Mouse (Mus musculus) gastrocnemius, adult 8-10 months (tissue): Measurements from ENCODE around the gene Gm20388. TPM values are rescaled to one million over a fixed set of nuclear protein-coding genes. Genes with fewer than 3 reads are reported as not detected.

Experiments used
- DNase-seq, 2 experiments: peaks; one replicate each; pipeline ENCODE4 v3.0.0; 2022; ENCODE audit warnings: low spot score in 2 of 2
- total RNA-seq, 4 experiments: library from RNA; stranded (reverse); gene quantifications; 2 replicates each; pipeline ENCODE4 v1.2.4; 2022

Gene Gm20388
- total RNA-seq, 4 experiments from 2014 or later: 4.4 to 20.0 (median 7.9) TPM; not detected in 1

GRCm38 (mm10) chr8:120557170-120557965 lies 646.7 kb downstream of the Gm20388 start:
- no peak for DNase-seq

- no peak for DNase-seq
Observed at GRCm38 (mm10) chr8:120558162-120558561, 647.5 kb downstream of the Gm20388 start.

- DNase-seq: no peak
Observed at GRCm38 (mm10) chr8:120559654-120560053, 649.0 kb downstream of the Gm20388 start.

- no peak for DNase-seq
Observed at GRCm38 (mm10) chr8:120560535-120560934, 649.9 kb downstream of the Gm20388 start.

DNA sequence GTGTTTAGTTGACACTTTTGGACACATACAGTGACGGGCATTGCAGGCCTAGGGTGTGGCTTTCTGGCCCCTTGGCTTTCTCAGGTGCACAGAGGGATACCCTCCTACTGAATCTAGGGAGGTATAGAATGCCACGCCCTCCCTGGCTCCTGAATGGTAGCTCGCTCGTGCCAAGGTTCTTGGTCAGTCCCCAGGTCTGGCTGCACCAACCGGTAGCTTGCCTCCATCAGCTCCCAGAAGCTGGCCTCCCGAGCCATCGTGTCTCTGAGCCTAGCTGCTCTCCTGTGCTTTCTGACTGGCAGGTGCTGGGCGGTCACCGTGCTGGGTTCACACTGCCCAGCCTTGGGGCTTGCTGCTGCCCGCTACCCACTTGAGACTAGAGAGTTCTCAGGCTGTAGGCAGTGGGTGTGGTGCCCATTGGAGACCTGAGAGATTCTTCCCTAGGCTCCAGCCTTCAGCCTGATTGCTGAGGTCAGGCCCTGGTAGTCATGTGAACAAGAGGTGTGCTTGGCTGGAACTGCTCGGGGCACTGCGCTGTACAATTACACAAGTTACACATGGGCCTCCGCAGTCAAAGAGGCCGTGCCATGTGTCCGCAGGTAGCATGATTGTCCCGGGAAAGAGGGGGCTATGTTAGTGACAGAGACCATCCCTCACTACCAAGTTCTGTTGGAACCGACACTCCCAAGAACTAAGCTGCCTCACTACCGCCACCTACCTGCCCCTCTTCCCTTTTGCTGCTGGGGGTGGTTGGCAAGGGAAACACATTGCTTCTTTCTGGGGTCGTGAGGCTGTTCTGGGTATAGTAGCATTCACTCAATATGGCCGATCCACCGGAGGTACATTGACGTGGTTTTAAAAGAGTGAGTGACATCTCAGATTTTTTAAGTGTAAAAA lies 651.1 kb downstream of the Gm20388 start:
- no peak for DNase-seq

- no peak for DNase-seq
Observed at GRCm38 (mm10) chr8:120562680-120563347, 652.2 kb downstream of the Gm20388 start.

DNA sequence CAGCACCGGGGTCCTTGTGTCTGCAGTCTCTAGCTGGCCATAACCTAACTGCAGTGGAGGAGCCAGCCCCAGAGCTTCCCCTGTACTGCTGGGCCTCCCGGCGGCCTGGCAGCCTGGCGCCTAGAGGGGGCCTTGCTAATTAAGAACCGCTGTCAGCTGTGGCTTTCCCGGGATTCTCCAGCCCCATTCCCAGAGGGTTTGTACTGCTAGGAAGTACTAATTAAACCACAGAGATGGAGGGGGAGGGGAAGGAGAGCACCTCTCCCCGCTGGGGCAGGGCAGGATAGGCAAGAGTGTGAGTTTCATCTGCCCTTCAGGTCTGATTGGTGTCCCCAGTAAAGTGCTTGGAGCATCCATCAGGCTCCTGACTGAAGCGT lies 652.7 kb downstream of the Gm20388 start:
- no peak for DNase-seq

DNA sequence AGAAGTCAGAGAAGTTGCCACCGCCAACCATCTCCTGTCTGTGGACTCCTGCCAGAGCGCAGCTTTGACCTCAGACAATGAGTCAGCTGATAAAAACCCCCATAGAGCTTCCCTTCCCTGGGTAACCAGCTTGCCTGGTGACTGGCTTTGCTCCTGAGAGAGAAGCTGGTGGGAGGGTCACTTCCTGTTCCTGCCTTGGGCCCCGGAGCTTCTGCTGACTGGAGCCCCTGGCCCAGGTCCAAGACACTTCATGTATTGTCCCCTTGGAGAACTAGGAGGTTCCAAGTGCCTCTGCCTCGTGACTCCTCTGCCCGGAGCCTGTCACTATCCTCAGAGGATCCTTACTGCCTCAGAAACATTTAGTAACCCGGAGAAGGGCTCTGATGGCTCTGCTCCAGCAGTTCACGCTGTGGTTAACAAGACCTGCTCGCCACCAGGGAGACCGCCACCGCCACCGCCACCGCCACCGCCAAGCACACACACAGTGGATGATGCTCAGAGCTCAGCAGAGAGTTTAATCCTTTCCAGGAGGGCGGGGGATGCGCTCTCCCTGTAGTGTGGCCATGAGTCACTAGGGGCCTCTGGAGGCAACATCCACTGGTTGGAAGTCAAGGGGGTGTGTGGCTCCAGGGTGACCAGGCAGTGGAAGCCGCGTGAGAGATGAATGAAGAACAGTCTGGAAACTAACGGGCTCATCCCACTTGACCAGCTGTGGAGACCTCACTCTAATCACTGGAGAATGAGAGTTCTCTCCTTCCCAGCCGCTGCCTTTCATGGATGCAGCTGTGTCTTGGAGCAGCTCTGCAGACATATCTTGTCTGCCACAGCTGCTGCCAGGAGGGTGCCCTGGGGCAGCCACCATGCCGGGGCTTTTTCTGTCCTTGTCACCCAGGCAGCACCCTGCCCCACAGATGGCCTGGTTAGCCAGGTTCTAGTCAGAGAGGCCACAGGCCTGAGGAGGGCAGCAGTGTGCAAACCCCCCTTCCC lies 653.5 kb downstream of the Gm20388 start:
- DNase-seq: peak; percentile 69 to 76

GRCm38 (mm10) chr8:120565151-120565711 lies 654.6 kb downstream of the Gm20388 start:
- DNase-seq: no peak

DNA sequence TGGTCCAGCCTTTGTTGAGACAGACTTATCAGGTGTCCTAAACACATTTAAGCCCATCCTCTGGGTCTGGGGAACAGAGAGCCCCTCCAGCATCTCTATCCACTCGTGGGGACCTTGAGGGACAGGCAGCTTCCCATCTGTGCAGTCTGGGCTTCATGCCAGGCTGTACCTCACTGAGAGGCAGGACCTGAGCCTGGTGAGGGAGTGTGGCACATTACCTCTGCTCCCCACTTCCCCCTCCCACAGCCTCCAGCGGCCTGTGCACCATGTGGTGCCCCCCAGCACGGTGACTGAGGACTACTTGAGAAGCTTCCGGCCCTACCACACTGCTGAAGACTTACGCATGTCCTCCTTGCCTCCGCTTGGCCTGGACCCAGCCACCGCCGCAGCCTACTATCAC lies 656.0 kb downstream of the Gm20388 start:
- DNase-seq: no peak

DNA sequence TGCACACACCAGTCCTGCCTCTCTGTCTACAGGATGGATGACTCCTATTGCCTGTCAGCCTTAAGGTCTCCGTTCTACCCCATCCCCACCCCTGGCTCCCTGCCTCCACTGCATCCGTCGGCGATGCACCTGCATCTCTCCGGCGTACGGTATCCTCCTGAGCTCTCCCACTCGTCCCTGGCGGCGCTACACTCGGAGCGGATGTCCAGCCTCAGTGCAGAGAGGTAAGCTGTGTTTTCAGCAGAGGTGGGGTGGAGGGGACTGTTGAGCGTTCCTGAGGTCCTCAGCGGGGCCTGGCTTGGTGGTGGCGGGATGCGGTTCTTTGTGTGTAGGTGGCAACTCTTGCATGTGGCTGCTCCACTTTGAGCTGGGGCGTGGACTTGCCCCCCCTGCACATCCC lies 657.1 kb downstream of the Gm20388 start:
- no peak for DNase-seq

DNA sequence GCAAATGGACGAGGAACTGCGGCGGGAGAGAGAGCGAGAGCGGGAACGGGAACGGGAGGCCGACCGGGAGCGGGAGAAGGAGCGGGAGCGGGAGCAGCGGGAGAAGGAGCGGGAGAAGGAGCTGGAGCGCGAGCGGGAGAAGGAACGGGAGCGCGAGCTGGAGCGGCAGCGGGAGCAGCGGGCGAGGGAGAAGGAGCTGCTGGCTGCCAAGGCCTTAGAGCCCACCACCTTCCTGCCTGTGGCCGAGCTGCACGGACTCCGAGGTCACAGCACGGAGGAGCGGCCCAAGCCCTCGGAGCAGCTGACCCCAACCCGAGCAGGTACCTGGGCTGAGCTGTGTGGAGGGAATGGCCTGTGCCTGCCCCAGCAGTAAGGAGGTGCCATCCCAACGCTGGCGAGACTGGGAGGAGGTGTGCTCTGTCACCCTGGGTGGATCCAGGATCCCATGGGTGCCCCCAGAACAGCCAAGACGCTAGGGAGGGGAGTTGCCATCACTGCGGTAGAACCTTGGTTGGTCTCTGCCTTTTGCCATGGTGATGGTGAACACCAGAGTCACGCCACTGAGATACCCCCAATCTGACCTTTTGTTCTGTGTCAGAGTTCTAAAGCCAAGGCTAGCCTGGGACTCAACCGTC lies 657.6 kb downstream of the Gm20388 start:
- DNase-seq: no peak

DNA sequence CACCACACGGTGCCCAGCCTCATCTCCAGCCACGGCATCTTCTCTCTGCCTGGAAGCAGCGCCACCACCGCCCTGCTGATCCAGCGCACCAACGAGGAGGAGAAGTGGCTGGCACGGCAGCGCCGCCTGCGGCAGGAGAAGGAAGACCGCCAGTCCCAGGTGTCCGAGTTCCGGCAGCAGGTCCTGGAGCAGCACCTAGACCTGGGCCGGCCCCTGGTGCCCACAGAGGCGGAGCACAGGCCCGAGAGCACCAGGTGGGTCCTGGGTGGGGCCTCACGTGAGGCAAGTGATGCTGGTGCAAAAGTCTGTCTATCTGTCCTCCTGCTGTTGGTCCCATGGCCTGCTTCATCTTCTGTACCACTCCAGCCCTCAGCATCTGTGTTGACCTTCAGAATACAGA lies 658.5 kb downstream of the Gm20388 start:
- no peak for DNase-seq

DNA sequence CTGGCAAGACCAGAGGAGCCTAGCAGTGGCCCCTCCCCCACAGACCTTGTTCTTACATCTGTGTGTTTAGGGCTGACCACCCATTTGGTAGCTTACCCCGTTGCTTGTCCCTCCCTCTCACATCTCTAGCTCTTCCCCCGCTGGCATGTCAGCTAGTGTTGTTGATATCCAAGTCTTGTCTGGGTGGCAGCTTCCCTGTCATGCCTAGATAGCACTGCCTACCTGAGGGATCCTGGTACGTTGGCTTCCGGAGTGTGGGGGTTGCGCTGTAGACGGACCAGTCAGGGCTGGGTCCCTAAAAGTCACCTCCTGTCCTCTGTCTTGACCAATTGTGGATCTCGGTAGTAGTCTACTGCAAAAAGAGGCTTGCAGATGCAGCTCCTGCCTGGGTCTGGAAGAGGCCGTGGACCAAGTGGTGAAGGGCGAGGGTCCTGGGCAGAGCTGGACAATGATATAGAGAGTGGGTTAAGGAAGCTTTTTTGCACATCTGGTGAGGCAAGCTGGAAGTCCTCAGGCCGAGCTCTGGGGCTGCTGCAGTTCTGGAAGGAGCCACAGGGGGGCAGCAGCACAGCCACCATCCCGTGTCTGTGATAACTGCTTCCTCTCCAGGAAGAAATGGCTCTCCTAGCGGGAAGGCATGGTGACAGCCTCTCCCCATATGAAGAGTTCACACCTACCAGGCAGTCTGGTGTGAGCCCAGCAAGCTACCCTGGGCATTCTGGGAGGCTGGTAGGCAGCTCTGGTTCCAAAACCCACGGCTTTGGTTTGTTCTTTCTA lies 659.5 kb downstream of the Gm20388 start:
- peak in 1 of 2 experiments; percentile 54 for DNase-seq

DNA sequence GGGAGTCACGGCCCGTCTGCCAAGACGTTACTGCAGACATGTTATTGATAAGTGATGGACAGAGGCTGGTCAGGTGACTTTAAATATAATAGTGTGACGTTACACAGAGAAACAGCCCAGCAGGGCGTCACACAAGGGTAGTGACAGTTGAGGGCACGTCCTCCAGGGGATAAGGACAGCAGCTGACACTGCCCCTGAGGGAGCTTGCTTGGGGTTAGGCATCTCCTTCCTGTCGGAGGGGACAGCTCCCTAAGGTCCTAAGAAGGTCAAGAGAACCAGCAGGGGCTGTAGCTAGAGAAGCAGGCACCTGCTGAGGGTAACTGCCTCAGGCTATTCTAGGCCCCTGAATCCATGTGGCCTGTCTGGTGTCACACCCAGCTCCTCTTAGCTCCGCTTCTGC lies 660.9 kb downstream of the Gm20388 start:
- no peak for DNase-seq

GRCm38 (mm10) chr8:120572534-120572933 lies 661.9 kb downstream of the Gm20388 start:
- DNase-seq: no peak

DNA sequence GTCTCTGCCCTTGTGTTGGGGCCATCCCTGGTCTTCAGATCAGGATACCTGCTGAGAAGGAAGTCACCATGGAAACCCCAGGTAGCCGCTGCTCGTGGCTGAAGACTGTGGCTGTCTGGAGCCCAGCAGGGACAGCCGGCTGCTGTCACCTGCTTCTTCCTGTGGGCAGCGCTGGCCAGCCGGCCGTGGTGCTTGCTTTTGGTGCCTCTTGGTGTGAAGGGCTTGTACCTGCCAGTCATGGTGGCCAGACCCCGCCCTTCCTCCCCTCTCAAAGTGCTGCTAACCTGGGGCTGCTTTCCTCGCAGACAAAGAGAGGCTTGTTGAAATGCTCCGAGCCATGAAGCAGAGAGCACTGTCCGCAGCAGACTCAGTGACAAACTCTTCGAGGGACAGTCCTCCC lies 663.2 kb downstream of the Gm20388 start:
- no peak for DNase-seq

- DNase-seq: peak in 1 of 2 experiments; percentile 3
Observed at GRCm38 (mm10) chr8:120574941-120575340, 664.3 kb downstream of the Gm20388 start.

DNA sequence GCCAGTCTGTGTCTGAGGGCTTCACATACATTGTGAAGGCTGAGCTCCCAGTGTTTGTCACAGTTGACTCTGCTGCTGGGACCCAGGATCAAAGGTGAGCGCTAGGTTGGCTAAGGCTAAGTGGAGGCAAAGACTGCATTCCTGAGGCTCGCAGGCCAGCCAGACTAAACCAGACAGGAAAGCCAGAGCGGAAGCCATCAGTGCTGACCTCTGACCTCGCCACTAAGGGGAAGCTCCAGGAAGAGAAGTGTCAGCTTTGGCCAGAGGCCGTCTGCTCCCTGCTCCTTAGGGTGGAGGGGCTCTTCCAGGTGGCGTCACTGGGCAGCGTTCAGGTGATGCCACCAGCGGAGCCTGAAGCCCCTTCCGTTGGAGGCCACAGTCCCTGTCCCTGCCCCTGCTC lies 665.2 kb downstream of the Gm20388 start:
- DNase-seq: no peak
